Mouse (Mus musculus): ENCODE measurements around the gene Clpsl2. TPM values are rescaled to one million over a fixed set of nuclear protein-coding genes. Genes with fewer than 3 reads are reported as not detected.
A peak's percentile ranks its signal among the peaks of the same experiment; 100 is the strongest.
"Not testable (repeated sequence)": the region's sequence is repeated elsewhere in the genome, so short reads cannot be mapped to it uniquely, and the experiment has no call there.

Gene Clpsl2
- total RNA-seq, 1 experiment = not detected

DNA sequence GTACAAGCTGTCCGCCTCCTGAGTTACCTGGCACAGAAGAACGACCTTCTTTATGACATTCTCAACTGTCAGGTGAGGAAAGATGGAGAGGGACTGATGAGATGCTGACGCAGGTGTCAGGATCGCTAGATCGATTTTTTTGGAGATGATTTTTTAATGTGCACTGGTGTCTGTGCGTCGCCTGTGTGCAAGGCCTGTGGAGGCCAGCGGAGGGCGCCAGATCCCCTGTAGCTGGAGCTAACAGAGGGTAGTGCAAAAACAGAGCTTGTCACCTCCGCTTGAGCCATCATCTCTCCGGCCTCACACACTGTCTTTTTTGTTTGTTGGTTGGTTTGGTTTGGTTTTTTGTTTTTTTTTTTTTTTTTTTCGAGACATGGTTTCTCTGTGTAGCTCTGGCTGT lies 11.3 kb upstream of the Clpsl2 start:
- DNase-seq (ENCODE audit: low read depth, low spot score) = no peak
- Histone ChIP-seq H3K4me3 (ENCODE audit: insufficient read depth in 1 of 2, low read depth in 1 of 2, low read length in 2 of 2, poor library complexity in 1 of 2, severe bottlenecking in 1 of 2) (peak overlapping the region; percentile 27 to 46; a peak in 3 of 4 replicates), H3K4me1 (ENCODE audit: control insufficient read depth in 2 of 2, insufficient read depth in 2 of 2, low read length in 2 of 2, poor library complexity in 1 of 2) (peaks cover 0 to 9% of the 10 kb centered on the region in 2 experiments; a peak in 1 of 4 replicates), H3K9ac (ENCODE audit: insufficient read depth, low read depth, low read length, poor library complexity, severe bottlenecking) (no peak overlapping the region), H3K27ac (ENCODE audit: insufficient read depth, low read depth, low read length, poor library complexity, severe bottlenecking) (no peak overlapping the region), H3K9me3 (ENCODE audit: control insufficient read depth, insufficient read depth, low read depth, low read length) (no peaks in the 10 kb centered on the region), H3K36me3 (ENCODE audit: control insufficient read depth, insufficient read depth, low read length, poor library complexity, severe bottlenecking) (no peaks in the 10 kb centered on the region)
- in situ Hi-C loops (cut with MboI; ENCODE audit: low sequenced_read_pairs in 2 of 2, unreplicated experiment in 2 of 2) = loop anchor here in 1 of 2 experiments (10.0 kb wide), 1 partner anchor 153 kb away; no protein-coding TSS in a partner anchor
- TF ChIP-seq HCFC1 (IDR thresholded peaks at IDR 0.05; ENCODE audit: borderline replicate concordance, insufficient read depth, low read length) = no peak
- TF ChIP-seq ZC3H11A (IDR thresholded peaks at IDR 0.05; ENCODE audit: borderline replicate concordance, low read depth, low read length) = peak; percentile 35; the same call in 1 of the 2 replicates

DNA sequence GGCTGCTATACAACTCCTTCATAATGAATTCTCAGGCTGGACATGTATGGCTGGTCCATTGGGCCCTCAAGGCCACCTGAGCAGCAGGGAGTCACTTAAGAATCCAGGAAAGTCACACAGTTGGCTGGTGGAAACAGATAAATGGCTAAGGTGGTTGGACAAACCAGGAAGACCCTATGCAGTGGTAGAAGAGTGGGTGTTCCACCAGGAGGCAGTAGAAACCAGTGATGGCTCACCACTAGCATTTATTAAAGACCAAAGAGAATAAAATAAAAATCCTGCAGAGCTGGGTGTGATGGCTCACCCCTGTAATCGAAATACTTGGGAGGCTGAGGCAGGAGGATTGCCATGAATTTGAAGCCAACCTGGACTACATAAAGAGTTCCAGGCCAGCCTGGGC lies 2.3 kb upstream of the Clpsl2 start:
- DNase-seq (ENCODE audit: low read depth, low spot score) = no peak
- TF ChIP-seq CHD2 (IDR thresholded peaks at IDR 0.05; ENCODE audit: low read depth, low read length) (no peak), MAFK (IDR thresholded peaks at IDR 0.05; ENCODE audit: insufficient read depth, low read depth, low read length) (no peak), ZC3H11A (IDR thresholded peaks at IDR 0.05; ENCODE audit: borderline replicate concordance, low read depth, low read length) (no peak), HCFC1 (IDR thresholded peaks at IDR 0.05; ENCODE audit: borderline replicate concordance, insufficient read depth, low read length) (no peak), ZNF384 (IDR thresholded peaks at IDR 0.05; ENCODE audit: low read depth, low read length) (no peak)
- no peak overlapping the region for H3K4me3 ChIP-seq (ENCODE audit: insufficient read depth in 1 of 2, low read depth in 1 of 2, low read length in 2 of 2, poor library complexity in 1 of 2, severe bottlenecking in 1 of 2)
- in situ Hi-C loops (cut with MboI; ENCODE audit: low sequenced_read_pairs in 2 of 2, unreplicated experiment in 2 of 2) = no loop called here
- H3K4me1 ChIP-seq (ENCODE audit: control insufficient read depth in 2 of 2, insufficient read depth in 2 of 2, low read length in 2 of 2, poor library complexity in 1 of 2) = peaks cover 0 to 13% of the 10 kb centered on the region in 2 experiments; a peak in 2 of 4 replicates
- no peak overlapping the region for H3K9ac ChIP-seq (ENCODE audit: insufficient read depth, low read depth, low read length, poor library complexity, severe bottlenecking)
- no peaks in the 10 kb centered on the region for H3K36me3 ChIP-seq (ENCODE audit: control insufficient read depth, insufficient read depth, low read length, poor library complexity, severe bottlenecking)
- no peak overlapping the region for H3K27ac ChIP-seq (ENCODE audit: insufficient read depth, low read depth, low read length, poor library complexity, severe bottlenecking)
- no peaks in the 10 kb centered on the region for H3K9me3 ChIP-seq (ENCODE audit: control insufficient read depth, insufficient read depth, low read depth, low read length)

DNA sequence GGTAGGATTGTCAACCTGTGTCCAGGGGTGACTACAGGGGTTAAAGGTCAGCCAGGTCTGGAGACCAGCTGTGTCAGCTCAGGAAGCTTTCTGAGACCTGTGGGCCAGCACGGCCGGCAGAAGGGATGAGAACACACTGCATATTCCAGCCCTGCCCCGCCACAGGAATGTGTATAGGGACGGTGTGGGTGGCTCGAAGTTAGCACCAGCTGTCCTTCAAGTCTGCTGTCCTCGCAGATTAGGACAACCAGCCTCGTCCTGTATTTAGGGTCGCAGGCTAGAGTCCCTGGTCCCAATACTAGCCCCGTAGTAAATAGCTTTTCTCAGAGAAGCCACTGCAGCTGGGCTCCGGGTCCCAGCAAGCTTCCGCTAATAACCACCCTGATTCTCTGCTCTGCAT lies 661 bp upstream of the Clpsl2 start:
- H3K27ac ChIP-seq (ENCODE audit: insufficient read depth, low read depth, low read length, poor library complexity, severe bottlenecking) = no peak overlapping the region
- H3K36me3 ChIP-seq (ENCODE audit: control insufficient read depth, insufficient read depth, low read length, poor library complexity, severe bottlenecking) = no peaks in the 10 kb centered on the region
- H3K9ac ChIP-seq (ENCODE audit: insufficient read depth, low read depth, low read length, poor library complexity, severe bottlenecking) = no peak overlapping the region
- peaks cover 0 to 19% of the 10 kb centered on the region in 2 experiments; a peak in 2 of 4 replicates for H3K4me1 ChIP-seq (ENCODE audit: control insufficient read depth in 2 of 2, insufficient read depth in 2 of 2, low read length in 2 of 2, poor library complexity in 1 of 2)
- DNase-seq (ENCODE audit: low read depth, low spot score) = no peak
- in situ Hi-C loops (cut with MboI; ENCODE audit: low sequenced_read_pairs in 2 of 2, unreplicated experiment in 2 of 2) = no loop called here
- TF ChIP-seq ZNF384 (IDR thresholded peaks at IDR 0.05; ENCODE audit: low read depth, low read length) = no peak
- TF ChIP-seq MAFK (IDR thresholded peaks at IDR 0.05; ENCODE audit: insufficient read depth, low read depth, low read length) = no peak
- TF ChIP-seq ZC3H11A (IDR thresholded peaks at IDR 0.05; ENCODE audit: borderline replicate concordance, low read depth, low read length) = no peak
- no peak for TF ChIP-seq CHD2 (IDR thresholded peaks at IDR 0.05; ENCODE audit: low read depth, low read length)
- TF ChIP-seq HCFC1 (IDR thresholded peaks at IDR 0.05; ENCODE audit: borderline replicate concordance, insufficient read depth, low read length) = no peak
- H3K4me3 ChIP-seq (ENCODE audit: insufficient read depth in 1 of 2, low read depth in 1 of 2, low read length in 2 of 2, poor library complexity in 1 of 2, severe bottlenecking in 1 of 2) = no peak overlapping the region
- H3K9me3 ChIP-seq (ENCODE audit: control insufficient read depth, insufficient read depth, low read depth, low read length) = no peaks in the 10 kb centered on the region

- no peaks in the 10 kb centered on the region for H3K36me3 ChIP-seq (ENCODE audit: control insufficient read depth, insufficient read depth, low read length, poor library complexity, severe bottlenecking)
- no peak overlapping the region; the same call in 1 of the 2 replicates for H3K27ac ChIP-seq (ENCODE audit: insufficient read depth, low read depth, low read length, poor library complexity, severe bottlenecking)
Observed at GRCm38 (mm10) chr17:28553040-28553793, 4.0 kb downstream of the Clpsl2 start.

DNA sequence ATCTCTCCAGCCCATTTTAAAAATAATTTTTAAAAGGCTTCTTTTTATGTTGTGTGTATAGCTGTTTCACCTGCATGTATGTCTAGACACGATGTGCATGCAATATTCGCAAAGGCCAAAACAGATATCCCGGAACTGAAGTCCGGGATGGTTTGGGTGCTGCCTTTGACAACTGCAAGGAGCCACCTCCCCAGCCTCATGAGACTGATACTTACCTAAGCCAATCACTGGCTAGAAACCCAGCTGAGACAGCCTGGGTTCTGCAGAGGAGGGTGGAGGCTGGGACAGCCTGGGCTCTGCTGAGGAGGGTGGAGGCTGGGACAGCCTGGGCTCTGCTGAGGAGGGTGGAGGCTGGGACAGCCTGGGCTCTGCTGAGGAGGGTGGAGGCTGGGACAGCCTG lies 4.8 kb downstream of the Clpsl2 start:
- H3K9ac ChIP-seq (ENCODE audit: insufficient read depth, low read depth, low read length, poor library complexity, severe bottlenecking); H3K36me3 ChIP-seq (ENCODE audit: control insufficient read depth, insufficient read depth, low read length, poor library complexity, severe bottlenecking); H3K27ac ChIP-seq (ENCODE audit: insufficient read depth, low read depth, low read length, poor library complexity, severe bottlenecking); in situ Hi-C loops (cut with MboI; ENCODE audit: low sequenced_read_pairs in 2 of 2, unreplicated experiment in 2 of 2); H3K4me3 ChIP-seq (ENCODE audit: insufficient read depth in 1 of 2, low read depth in 1 of 2, low read length in 2 of 2, poor library complexity in 1 of 2, severe bottlenecking in 1 of 2); H3K9me3 ChIP-seq (ENCODE audit: control insufficient read depth, insufficient read depth, low read depth, low read length); DNase-seq (ENCODE audit: low read depth, low spot score): not testable (repeated sequence)
- peaks cover 3 to 24% of the 10 kb centered on the region in 2 experiments; a peak in 3 of 4 replicates for H3K4me1 ChIP-seq (ENCODE audit: control insufficient read depth in 2 of 2, insufficient read depth in 2 of 2, low read length in 2 of 2, poor library complexity in 1 of 2)

More at GRCm38 (mm10) chr17:28553040-28553793, 4.0 kb downstream of the Clpsl2 start:
- TF ChIP-seq MAFK (IDR thresholded peaks at IDR 0.05; ENCODE audit: insufficient read depth, low read depth, low read length) (0 out of 2 replicates have a peak, but pooled peaks have one; percentile 41), HCFC1 (IDR thresholded peaks at IDR 0.05; ENCODE audit: borderline replicate concordance, insufficient read depth, low read length) (no peak), ZC3H11A (IDR thresholded peaks at IDR 0.05; ENCODE audit: borderline replicate concordance, low read depth, low read length) (peak; percentile 45), CHD2 (IDR thresholded peaks at IDR 0.05; ENCODE audit: low read depth, low read length) (0 out of 2 replicates have a peak, but pooled peaks have one; percentile 13), ZNF384 (IDR thresholded peaks at IDR 0.05; ENCODE audit: low read depth, low read length) (peak; percentile 66; the same call in 1 of the 2 replicates)
- DNase-seq (ENCODE audit: low read depth, low spot score) = peak; percentile 60
- Histone ChIP-seq H3K9ac (ENCODE audit: insufficient read depth, low read depth, low read length, poor library complexity, severe bottlenecking) (no peak overlapping the region; the same call in 1 of the 2 replicates), H3K4me3 (ENCODE audit: insufficient read depth in 1 of 2, low read depth in 1 of 2, low read length in 2 of 2, poor library complexity in 1 of 2, severe bottlenecking in 1 of 2) (no peak overlapping the region), H3K4me1 (ENCODE audit: control insufficient read depth in 2 of 2, insufficient read depth in 2 of 2, low read length in 2 of 2, poor library complexity in 1 of 2) (peaks cover 3 to 28% of the 10 kb centered on the region in 2 experiments; a peak in 3 of 4 replicates), H3K9me3 (ENCODE audit: control insufficient read depth, insufficient read depth, low read depth, low read length) (no peaks in the 10 kb centered on the region)
- in situ Hi-C loops (cut with MboI; ENCODE audit: low sequenced_read_pairs in 2 of 2, unreplicated experiment in 2 of 2) = no loop called here
